Mouse (Mus musculus) thymus, adult 2 months (tissue): ENCODE data around the gene Arhgap5. TPM values are rescaled to one million over a fixed set of nuclear protein-coding genes. Genes with fewer than 3 reads are reported as not detected.
A peak's percentile ranks its signal among the peaks of the same experiment; 100 is the strongest.

Source experiments
- DNase-seq: peaks from one replicate; pipeline ENCODE4 v3.0.0; 2021
- H3K27ac ChIP-seq: fragments of 200-500 bp; 2 replicates; pipeline ENCODE4 v1.5.1; 2012; ENCODE audit warnings: low read length, control low read depth; ENCODE audit not compliant: control insufficient read depth, insufficient read depth
- H3K27me3 ChIP-seq: fragments of 200-500 bp; 2 replicates; pipeline ENCODE4 v1.6.1; 2012; ENCODE audit warnings: mild to moderate bottlenecking, low read length, moderate library complexity, mixed read lengths; ENCODE audit not compliant: control insufficient read depth, insufficient read depth
- H3K36me3 ChIP-seq: fragments of 200-500 bp; 2 replicates; pipeline ENCODE4 v1.6.1; 2012; ENCODE audit warnings: mild to moderate bottlenecking, low read length, moderate library complexity; ENCODE audit not compliant: control insufficient read depth, insufficient read depth
- H3K4me1 ChIP-seq: fragments of 200-500 bp; replicated peaks from 2 replicates; pipeline ENCODE4 v1.6.1; 2012; ENCODE audit warnings: low read length; ENCODE audit not compliant: control insufficient read depth, insufficient read depth
- H3K4me3 ChIP-seq: fragments of 200-500 bp; 2 replicates; pipeline ENCODE4 v1.5.1; 2012; ENCODE audit warnings: mild to moderate bottlenecking, low read length, control low read depth, moderate library complexity; ENCODE audit not compliant: control insufficient read depth, insufficient read depth
- CTCF ChIP-seq: fragments of 200-500 bp; IDR thresholded peaks from 2 replicates; pipeline ENCODE4 v1.5.1; 2012; ENCODE audit warnings: mild to moderate bottlenecking, control low read depth, low read length, moderate library complexity, borderline replicate concordance; ENCODE audit not compliant: control insufficient read depth, poor library complexity, insufficient read depth; ENCODE audit errors: extremely low read depth
- POLR2A ChIP-seq: fragments of 200-500 bp; IDR thresholded peaks from 2 replicates; pipeline ENCODE4 v1.6.1; 2012; ENCODE audit warnings: mild to moderate bottlenecking, low read length, control low read depth, moderate library complexity; ENCODE audit not compliant: control insufficient read depth, poor library complexity, insufficient read depth; ENCODE audit errors: extremely low read depth
- WGBS: fragments of 180-500 bp; shearing (Covaris S2); methylation state at CpG from one replicate; pipeline ENCODE4 v1.1.7; 2018; 5-methylcytosine and 5-hydroxymethylcytosine counted together
- polyA plus RNA-seq: library from polyadenylated mRNA; depleted of rRNA; stranded (reverse); fragments of >200 nt; gene quantifications from 2 replicates; pipeline ENCODE4 v1.2.3, GENCODE M21; 2012

The Arhgap5 gene
- polyA plus RNA-seq, 1 experiment, result 1.3 TPM

- Histone ChIP-seq H3K36me3 (no peaks in the 10 kb centered on the region), H3K27ac (no peak overlapping the region), H3K27me3 (no peaks in the 10 kb centered on the region), H3K4me3 (no peak overlapping the region), H3K4me1 (no peaks in the 10 kb centered on the region)
- no peak for TF ChIP-seq POLR2A
- TF ChIP-seq CTCF, result no peak
- DNase-seq, result no peak
- 57% methylated on average over 2 of the region's 2 CpGs for WGBS
Measured at GRCm38 (mm10) chr12:52587473-52588010, 83.8 kb downstream of the Arhgap5 start.

GRCm38 (mm10) chr12:52595389-52596185, 91.8 kb downstream of the Arhgap5 start:
- Histone ChIP-seq H3K27ac (no peak overlapping the region), H3K4me3 (no peak overlapping the region)
- WGBS, result 95% methylated on average over 7 of the region's 7 CpGs

GRCm38 (mm10) chr12:52602471-52602870, 98.7 kb downstream of the Arhgap5 start:
- 0 out of 2 replicates have a peak, but pooled peaks cover 3% of the 10 kb centered on the region for H3K4me1 ChIP-seq
- no peaks in the 10 kb centered on the region for H3K27me3 ChIP-seq
- no peak overlapping the region for H3K27ac ChIP-seq
- TF ChIP-seq POLR2A, result no peak
- no peak for TF ChIP-seq CTCF
- H3K36me3 ChIP-seq, result no peaks in the 10 kb centered on the region
- H3K4me3 ChIP-seq, result no peak overlapping the region
- 5% methylated on average over 2 of the region's 2 CpGs for WGBS
- DNase-seq, result no peak

More at GRCm38 (mm10) chr12:52595389-52596185, 91.8 kb downstream of the Arhgap5 start:
- no peak for DNase-seq
- Histone ChIP-seq H3K4me1 (no peaks in the 10 kb centered on the region), H3K36me3 (no peaks in the 10 kb centered on the region), H3K27me3 (no peaks in the 10 kb centered on the region)
- no peak for TF ChIP-seq POLR2A
- no peak for TF ChIP-seq CTCF

GRCm38 (mm10) chr12:52602883-52603694, 99.3 kb downstream of the Arhgap5 start:
- under 1% methylated on average over 35 of the region's 35 CpGs for WGBS
- TF ChIP-seq POLR2A (peak; percentile 65; the same call in 1 of the 2 replicates), CTCF (no peak)
- DNase-seq, result peak; percentile 84
- Histone ChIP-seq H3K36me3 (no peaks in the 10 kb centered on the region), H3K27me3 (no peaks in the 10 kb centered on the region), H3K4me3 (peak overlapping the region; percentile 64), H3K27ac (peak overlapping the region; percentile 84), H3K4me1 (0 out of 2 replicates have a peak, but pooled peaks cover 5% of the 10 kb centered on the region)

- WGBS, result under 1% methylated on average over 21 of the region's 21 CpGs
- Histone ChIP-seq H3K27ac (peak overlapping the region; percentile 84), H3K27me3 (no peaks in the 10 kb centered on the region), H3K4me3 (peak overlapping the region; percentile 64), H3K36me3 (no peaks in the 10 kb centered on the region), H3K4me1 (0 out of 2 replicates have a peak, but pooled peaks cover 5% of the 10 kb centered on the region)
- no peak for DNase-seq
- TF ChIP-seq CTCF, result no peak
- no peak for TF ChIP-seq POLR2A
Measured at GRCm38 (mm10) chr12:52603695-52604255, 100.0 kb downstream of the Arhgap5 start.

DNA sequence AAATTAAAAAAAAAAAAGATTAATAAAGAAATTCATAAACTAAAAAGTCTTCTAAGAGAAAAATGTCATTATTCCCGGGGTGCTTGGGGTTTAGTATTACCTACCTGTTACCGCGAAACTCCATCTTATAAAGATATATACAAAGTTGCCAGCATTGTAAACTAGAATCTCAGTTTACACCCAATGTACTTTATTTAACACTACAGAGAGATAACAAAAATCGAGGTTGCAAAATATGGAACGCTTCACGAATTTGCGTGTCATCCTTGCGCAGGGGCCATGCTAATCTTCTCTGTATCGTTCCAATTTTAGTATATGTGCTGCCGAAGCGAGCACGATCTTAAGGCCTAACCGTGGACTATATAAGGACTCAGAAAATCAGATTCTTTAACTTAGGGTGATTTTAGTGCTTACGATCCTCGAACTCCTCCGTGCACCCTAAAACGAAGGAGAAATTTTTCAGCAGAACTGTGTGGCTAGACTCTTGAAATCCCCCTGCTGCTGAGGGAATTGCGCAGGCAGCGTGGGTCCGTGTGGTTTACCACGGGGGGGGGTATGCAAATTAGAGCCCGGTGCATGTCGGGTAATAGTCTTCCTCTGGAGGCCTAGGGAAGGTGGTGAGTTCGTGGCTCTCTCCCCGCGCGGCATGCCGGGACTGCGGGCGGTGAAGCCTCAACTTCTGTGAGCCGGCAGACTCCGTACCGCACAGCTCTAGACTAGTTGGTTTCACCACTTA, 100.7 kb downstream of the Arhgap5 start:
- under 1% methylated on average over 33 of the region's 33 CpGs for WGBS
- peak; percentile 95 for DNase-seq
- Histone ChIP-seq H3K36me3 (no peaks in the 10 kb centered on the region), H3K4me1 (0 out of 2 replicates have a peak, but pooled peaks cover 5% of the 10 kb centered on the region), H3K27ac (peak overlapping the region; percentile 39), H3K27me3 (no peaks in the 10 kb centered on the region), H3K4me3 (peak overlapping the region; percentile 40)
- peak; percentile 52; the same call in 1 of the 2 replicates for TF ChIP-seq POLR2A
- 0 out of 2 replicates have a peak, but pooled peaks have one; percentile 29 for TF ChIP-seq CTCF
